Mouse (Mus musculus) E14TG2a.4 (cell line): ENCODE data around the gene Gm47289.

Experiments
- CTCF ChIP-seq: conservative IDR thresholded peaks from 2 replicates; pipeline ENCODE4 v1.5.1; 2014; ENCODE audit warnings: low read length
- NANOG ChIP-seq: IDR thresholded peaks from 2 replicates; pipeline ENCODE4 v1.6.1; 2014; ENCODE audit warnings: borderline replicate concordance, low read length, mixed read lengths

DNA sequence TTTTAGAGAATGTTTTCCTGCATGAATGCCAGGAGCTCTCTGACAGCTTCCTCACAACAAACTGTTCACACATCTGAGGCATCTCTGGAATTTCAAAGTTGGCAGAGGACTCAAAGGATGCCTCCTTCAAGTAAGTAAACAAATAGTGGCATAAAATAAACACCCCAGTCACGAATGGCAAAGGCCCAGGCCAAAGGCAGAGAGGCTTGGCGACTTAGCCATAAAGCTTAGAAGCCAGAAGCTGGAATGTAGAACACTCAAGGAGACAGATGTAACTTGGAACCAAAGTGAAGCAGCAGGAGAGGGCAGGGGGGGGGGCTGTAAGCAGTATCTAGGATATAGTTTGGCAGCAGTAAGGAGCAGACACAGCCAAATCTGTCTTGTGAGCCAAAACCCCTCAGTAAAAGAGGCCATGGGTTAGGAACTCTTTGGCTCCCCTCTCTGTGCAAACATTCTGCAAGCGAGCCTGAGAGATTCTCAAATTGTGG, 22.3 kb downstream of the Gm47289 start:
- no peak for TF ChIP-seq CTCF
- TF ChIP-seq NANOG, result no peak
